Mouse (Mus musculus): ENCODE data around the gene Gm20812.
"Not testable (repeated sequence)": the region's sequence is repeated elsewhere in the genome, so short reads cannot be mapped to it uniquely, and the experiment has no call there.

The Gm20812 gene

DNA sequence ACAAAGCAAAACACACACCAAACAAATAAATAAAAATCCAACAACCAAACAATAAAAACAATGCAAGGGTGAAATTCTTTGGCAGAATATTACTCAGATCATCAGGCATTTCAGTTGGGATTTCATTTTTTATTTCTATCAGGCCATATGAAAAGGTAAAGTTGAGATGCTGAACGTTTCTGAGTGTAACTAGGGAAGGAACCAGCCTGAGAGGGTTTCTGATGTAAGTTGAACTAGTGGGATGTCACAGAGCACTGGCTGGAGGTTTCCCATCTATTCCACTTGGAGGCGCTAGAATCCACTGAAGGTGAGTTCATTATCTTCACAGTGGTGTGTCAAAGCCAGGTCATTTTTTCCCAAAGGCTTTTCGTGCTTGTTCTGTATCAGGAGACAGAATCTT, at the start of gene Gm20812:
Gene Gm20812, plus strand, starts transcription at position 301 of the 400 bp plus-strand sequence.
- DNase-seq: not testable (repeated sequence)
